Mouse (Mus musculus) frontal cortex, postnatal 10 days (tissue): ENCODE data around the gene Mllt6.
"Not testable (repeated sequence)": the region's sequence is repeated elsewhere in the genome, so short reads cannot be mapped to it uniquely, and the experiment has no call there.

Experiments
- DNase-seq, 2 experiments: peaks; one replicate each; pipeline ENCODE4 v3.0.0; 2022; ENCODE audit warnings: low spot score in 2 of 2, mixed read lengths in 1 of 2

The Mllt6 gene

GRCm38 (mm10) chr11:97644834-97645233 lies 18.4 kb upstream of the Mllt6 start:
- no peak for DNase-seq

- not testable (repeated sequence) for DNase-seq
Measured at GRCm38 (mm10) chr11:97648541-97648940, 14.7 kb upstream of the Mllt6 start.

- DNase-seq: no peak
Measured at GRCm38 (mm10) chr11:97650341-97650740, 12.9 kb upstream of the Mllt6 start.

GRCm38 (mm10) chr11:97653376-97653775 lies 9.8 kb upstream of the Mllt6 start:
- DNase-seq: not testable (repeated sequence)

- no peak for DNase-seq
Measured at GRCm38 (mm10) chr11:97654210-97654609, 9.0 kb upstream of the Mllt6 start.

- DNase-seq: no peak
Measured at GRCm38 (mm10) chr11:97656269-97656971, 6.8 kb upstream of the Mllt6 start.

GRCm38 (mm10) chr11:97657184-97657945 lies 5.8 kb upstream of the Mllt6 start:
- no peak for DNase-seq

GRCm38 (mm10) chr11:97657967-97658366 lies 5.2 kb upstream of the Mllt6 start:
- not testable (repeated sequence) for DNase-seq

GRCm38 (mm10) chr11:97658751-97659266 lies 4.4 kb upstream of the Mllt6 start:
- no peak for DNase-seq

- DNase-seq: no peak
Measured at GRCm38 (mm10) chr11:97659267-97659989, 3.8 kb upstream of the Mllt6 start.

- peak in 1 of 2 experiments; percentile 68 for DNase-seq
Measured at GRCm38 (mm10) chr11:97659990-97660714, 3.1 kb upstream of the Mllt6 start.

GRCm38 (mm10) chr11:97660734-97661647 lies 2.2 kb upstream of the Mllt6 start:
- DNase-seq: no peak

- DNase-seq: no peak
Measured at GRCm38 (mm10) chr11:97661648-97662133, 1.5 kb upstream of the Mllt6 start.

GRCm38 (mm10) chr11:97662207-97662892 lies 864 bp upstream of the Mllt6 start:
- DNase-seq: no peak

GRCm38 (mm10) chr11:97663528-97664338 lies 519 bp downstream of the Mllt6 start:
- no peak for DNase-seq

GRCm38 (mm10) chr11:97664339-97664665 lies 1.1 kb downstream of the Mllt6 start:
- no peak for DNase-seq

- no peak for DNase-seq
Measured at GRCm38 (mm10) chr11:97664771-97665240, 1.6 kb downstream of the Mllt6 start.

- no peak for DNase-seq
Measured at GRCm38 (mm10) chr11:97665431-97665830, 2.2 kb downstream of the Mllt6 start.

- no peak for DNase-seq
Measured at GRCm38 (mm10) chr11:97666221-97666620, 3.0 kb downstream of the Mllt6 start.
